Mouse (Mus musculus) neural tube, embryonic 14.5 days (tissue): ENCODE results near the gene Lrpap1. TPM values are rescaled to one million over a fixed set of nuclear protein-coding genes. Genes with fewer than 3 reads are reported as not detected.

Experiments
- ATAC-seq: fragments of 200-750 bp; cut with Nextera tagmentation; 2 replicates; pipeline ENCODE4 v1.8.0; 2017; ENCODE audit warnings: low read depth, mild to moderate bottlenecking, moderate TSS enrichment, moderate library complexity
- H3K27ac ChIP-seq: fragments of 300-500 bp; sonication (generic); 2 replicates; pipeline ENCODE4 v1.5.1; 2014; ENCODE audit warnings: low read depth, mild to moderate bottlenecking, control low read depth, low read length, moderate library complexity, mixed read lengths
- H3K27me3 ChIP-seq: fragments of 300-500 bp; sonication (generic); 2 replicates; pipeline ENCODE4 v1.6.1; 2014; ENCODE audit warnings: low read length; ENCODE audit not compliant: control insufficient read depth, insufficient read depth
- H3K36me3 ChIP-seq: fragments of 300-500 bp; sonication (generic); 2 replicates; pipeline ENCODE4 v1.6.1; 2014; ENCODE audit warnings: low read length, mixed read lengths; ENCODE audit not compliant: control insufficient read depth, insufficient read depth
- H3K4me1 ChIP-seq: fragments of 300-500 bp; sonication (generic); 2 replicates; pipeline ENCODE4 v1.6.1; 2014; ENCODE audit warnings: low read length; ENCODE audit not compliant: control insufficient read depth, insufficient read depth
- H3K4me2 ChIP-seq: fragments of 300-500 bp; sonication (generic); 2 replicates; pipeline ENCODE4 v1.6.1; 2014; ENCODE audit warnings: mild to moderate bottlenecking, low read depth, low read length, control low read depth
- H3K4me3 ChIP-seq: fragments of 300-500 bp; sonication (generic); 2 replicates; pipeline ENCODE4 v1.5.1; 2014; ENCODE audit warnings: low read depth, low read length, control low read depth, mixed read lengths
- H3K9ac ChIP-seq: fragments of 300-500 bp; sonication (generic); replicated peaks from 2 replicates; pipeline ENCODE4 v1.6.1; 2014; ENCODE audit warnings: low read depth, mild to moderate bottlenecking, control low read depth, low read length, mixed read lengths
- H3K9me3 ChIP-seq: fragments of 300-500 bp; sonication (generic); 2 replicates; pipeline ENCODE4 v1.6.1; 2016; ENCODE audit warnings: low read length; ENCODE audit not compliant: control insufficient read depth
- WGBS: fragments of 180-500 bp; shearing (Covaris S2); extraction: QIAGEN DNeasy Blood & Tissue Kit; methylation state at CpG from one replicate; pipeline ENCODE4 v1.1.7; 2014; 5-methylcytosine and 5-hydroxymethylcytosine counted together
- polyA plus RNA-seq: library from polyadenylated mRNA; unstranded; fragments of >200 nt; fragmentation: Nextera tagmentation; extraction: Ambion mirVana; gene quantifications from 2 replicates; pipeline ENCODE4 v1.2.1, GENCODE M21; 2014

Gene Lrpap1
- polyA plus RNA-seq, 1 experiment from 2014 or later = 156 TPM

- Histone ChIP-seq H3K4me2 (no peak overlapping the region), H3K27ac (no peak overlapping the region), H3K4me1 (0 out of 2 replicates have a peak, but pooled peaks cover 2% of the 10 kb centered on the region), H3K9me3 (no peaks in the 10 kb centered on the region), H3K9ac (no peak overlapping the region), H3K36me3 (no peaks in the 10 kb centered on the region), H3K4me3 (no peak overlapping the region), H3K27me3 (no peaks in the 10 kb centered on the region)
- no peak for ATAC-seq
- 73% methylated on average over 9 of the region's 9 CpGs for WGBS
Observed at GRCm38 (mm10) chr5:35073992-35074391, 31.6 kb downstream of the Lrpap1 start.

GRCm38 (mm10) chr5:35073235-35073634, 32.3 kb downstream of the Lrpap1 start:
- no peaks in the 10 kb centered on the region for H3K36me3 ChIP-seq
- ATAC-seq = no peak
- no peak overlapping the region for H3K4me2 ChIP-seq
- H3K9me3 ChIP-seq = no peaks in the 10 kb centered on the region
- H3K27ac ChIP-seq = no peak overlapping the region
- H3K27me3 ChIP-seq = no peaks in the 10 kb centered on the region
- H3K4me3 ChIP-seq = no peak overlapping the region
- H3K9ac ChIP-seq = no peak overlapping the region
- WGBS = 66% methylated on average over 11 of the region's 11 CpGs
- 0 out of 2 replicates have a peak, but pooled peaks cover 2% of the 10 kb centered on the region for H3K4me1 ChIP-seq

- Histone ChIP-seq H3K4me3 (no peak overlapping the region), H3K36me3 (no peaks in the 10 kb centered on the region), H3K9ac (no peak overlapping the region), H3K27me3 (no peaks in the 10 kb centered on the region), H3K27ac (no peak overlapping the region), H3K4me1 (0 out of 2 replicates have a peak, but pooled peaks cover 2% of the 10 kb centered on the region), H3K4me2 (no peak overlapping the region), H3K9me3 (no peaks in the 10 kb centered on the region)
- no peak for ATAC-seq
- WGBS = 92% methylated on average over 6 of the region's 6 CpGs
Observed at GRCm38 (mm10) chr5:35071855-35072254, 33.7 kb downstream of the Lrpap1 start.

GRCm38 (mm10) chr5:35070953-35071352, 34.6 kb downstream of the Lrpap1 start:
- no peak overlapping the region for H3K9ac ChIP-seq
- no peaks in the 10 kb centered on the region for H3K9me3 ChIP-seq
- no peaks in the 10 kb centered on the region for H3K27me3 ChIP-seq
- no peak overlapping the region for H3K4me2 ChIP-seq
- H3K36me3 ChIP-seq = no peaks in the 10 kb centered on the region
- H3K4me1 ChIP-seq = 0 out of 2 replicates have a peak, but pooled peaks cover 2% of the 10 kb centered on the region
- no peak overlapping the region for H3K4me3 ChIP-seq
- 48% methylated on average over 7 of the region's 7 CpGs for WGBS
- peak overlapping the region; percentile 18; the same call in 1 of the 2 replicates for H3K27ac ChIP-seq
- ATAC-seq = peak; percentile 57; the same call in 1 of the 2 replicates

GRCm38 (mm10) chr5:35070314-35070713, 35.3 kb downstream of the Lrpap1 start:
- 0 out of 2 replicates have a peak, but pooled peaks cover 2% of the 10 kb centered on the region for H3K4me1 ChIP-seq
- WGBS = 91% methylated on average over 8 of the region's 8 CpGs
- H3K27me3 ChIP-seq = no peaks in the 10 kb centered on the region
- no peaks in the 10 kb centered on the region for H3K36me3 ChIP-seq
- no peaks in the 10 kb centered on the region for H3K9me3 ChIP-seq
- H3K27ac ChIP-seq = no peak overlapping the region
- H3K4me2 ChIP-seq = no peak overlapping the region
- no peak overlapping the region for H3K9ac ChIP-seq
- H3K4me3 ChIP-seq = no peak overlapping the region
- no peak for ATAC-seq

GRCm38 (mm10) chr5:35069841-35070240, 35.7 kb downstream of the Lrpap1 start:
- Histone ChIP-seq H3K9me3 (no peaks in the 10 kb centered on the region), H3K4me1 (0 out of 2 replicates have a peak, but pooled peaks cover 2% of the 10 kb centered on the region), H3K27ac (no peak overlapping the region), H3K27me3 (no peaks in the 10 kb centered on the region), H3K4me2 (no peak overlapping the region), H3K9ac (no peak overlapping the region), H3K36me3 (no peaks in the 10 kb centered on the region), H3K4me3 (no peak overlapping the region)
- ATAC-seq = no peak
- 78% methylated on average over 2 of the region's 2 CpGs for WGBS

- no peaks in the 10 kb centered on the region for H3K9me3 ChIP-seq
- no peaks in the 10 kb centered on the region for H3K4me1 ChIP-seq
- ATAC-seq = no peak
- H3K36me3 ChIP-seq = no peaks in the 10 kb centered on the region
- no peak overlapping the region for H3K27ac ChIP-seq
- no peak overlapping the region for H3K4me3 ChIP-seq
- no peak overlapping the region for H3K9ac ChIP-seq
- WGBS = 75% methylated on average over 3 of the region's 3 CpGs
- no peaks in the 10 kb centered on the region for H3K27me3 ChIP-seq
- no peak overlapping the region for H3K4me2 ChIP-seq
Observed at GRCm38 (mm10) chr5:35060098-35060497, 45.5 kb downstream of the Lrpap1 start.

GRCm38 (mm10) chr5:35058216-35058615, 47.4 kb downstream of the Lrpap1 start:
- no peak for ATAC-seq
- Histone ChIP-seq H3K9me3 (no peaks in the 10 kb centered on the region), H3K9ac (no peak overlapping the region), H3K4me2 (peak overlapping the region; percentile 94), H3K27ac (no peak overlapping the region), H3K36me3 (no peaks in the 10 kb centered on the region), H3K4me3 (peak overlapping the region; percentile 56; the same call in 1 of the 2 replicates), H3K27me3 (no peaks in the 10 kb centered on the region), H3K4me1 (no peaks in the 10 kb centered on the region)
- 92% methylated on average over 1 of the region's 1 CpGs for WGBS

GRCm38 (mm10) chr5:35057582-35057981, 48.0 kb downstream of the Lrpap1 start:
- peak overlapping the region; percentile 94 for H3K4me2 ChIP-seq
- H3K4me3 ChIP-seq = peak overlapping the region; percentile 56
- no peaks in the 10 kb centered on the region for H3K36me3 ChIP-seq
- no peaks in the 10 kb centered on the region for H3K4me1 ChIP-seq
- no peak overlapping the region for H3K27ac ChIP-seq
- H3K9ac ChIP-seq = peak overlapping the region; percentile 63
- no peaks in the 10 kb centered on the region for H3K27me3 ChIP-seq
- no peak for ATAC-seq
- no peaks in the 10 kb centered on the region for H3K9me3 ChIP-seq
- WGBS = 20% methylated on average over 2 of the region's 4 CpGs
